Mouse (Mus musculus) embryonic facial prominence, embryonic 15.5 days (tissue): ENCODE results near the gene Olfr1260. TPM values are rescaled to one million over a fixed set of nuclear protein-coding genes. Genes with fewer than 3 reads are reported as not detected.

Experiments used
- ATAC-seq: fragments of 200-750 bp; cut with Nextera tagmentation; 2 replicates; pipeline ENCODE4 v1.8.0; 2017; ENCODE audit warnings: low read depth, moderate TSS enrichment; ENCODE audit not compliant: insufficient number of reproducible peaks, low FRiP score, low TSS enrichment
- H3K27ac ChIP-seq: fragments of 300-500 bp; sonication (generic); replicated peaks from 2 replicates; pipeline ENCODE4 v1.5.1; 2015; ENCODE audit warnings: mild to moderate bottlenecking, inconsistent platforms
- H3K27me3 ChIP-seq: fragments of 300-500 bp; sonication (generic); 2 replicates; pipeline ENCODE4 v1.6.1; 2015; ENCODE audit warnings: inconsistent platforms
- H3K36me3 ChIP-seq: fragments of 300-500 bp; sonication (generic); 2 replicates; pipeline ENCODE4 v1.6.1; 2015; ENCODE audit warnings: mild to moderate bottlenecking, inconsistent platforms
- H3K4me1 ChIP-seq: fragments of 300-500 bp; sonication (generic); 2 replicates; pipeline ENCODE4 v1.6.1; 2015; ENCODE audit warnings: inconsistent platforms
- H3K4me2 ChIP-seq: fragments of 300-500 bp; sonication (generic); replicated peaks from 2 replicates; pipeline ENCODE4 v1.6.1; 2015; ENCODE audit warnings: mild to moderate bottlenecking, inconsistent platforms
- H3K4me3 ChIP-seq: fragments of 300-500 bp; sonication (generic); replicated peaks from 2 replicates; pipeline ENCODE4 v1.5.1; 2015; ENCODE audit warnings: mild to moderate bottlenecking, inconsistent platforms
- H3K9ac ChIP-seq: fragments of 300-500 bp; sonication (generic); 2 replicates; pipeline ENCODE4 v1.6.1; 2015; ENCODE audit warnings: inconsistent platforms
- H3K9me3 ChIP-seq: fragments of 300-500 bp; sonication (generic); replicated peaks from 2 replicates; pipeline ENCODE4 v1.6.1; 2016; ENCODE audit warnings: inconsistent platforms
- WGBS: fragments of 180-500 bp; shearing (Covaris S2); methylation state at CpG from one replicate; pipeline ENCODE4 v1.1.7; 2015; 5-methylcytosine and 5-hydroxymethylcytosine counted together
- polyA plus RNA-seq: library from polyadenylated mRNA; unstranded; fragments of >200 nt; fragmentation: Nextera tagmentation; extraction: Ambion mirVana; gene quantifications from 2 replicates; pipeline ENCODE4 v1.2.1, GENCODE M21; 2015

Gene Olfr1260
- polyA plus RNA-seq, result not detected in 2 replicates

DNA sequence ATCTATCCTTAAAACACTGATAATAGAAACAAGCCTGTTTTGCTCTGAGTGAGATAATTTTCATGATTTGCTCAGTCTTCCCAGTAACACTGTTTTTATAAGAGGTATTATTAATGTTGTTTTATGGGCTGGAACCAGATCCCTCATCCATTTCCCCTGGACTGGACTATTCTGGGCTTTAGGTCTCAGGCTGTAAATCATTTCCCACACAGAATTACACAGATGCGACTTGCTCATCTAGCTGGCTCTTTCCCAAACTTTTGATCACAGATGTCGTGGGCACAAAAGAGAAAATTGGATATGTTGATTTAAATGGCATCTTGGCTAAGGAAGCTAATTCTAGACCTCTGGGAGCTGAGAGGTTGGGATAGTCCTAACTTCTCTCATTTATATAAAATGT is at the start of gene Olfr1260:
TSS of gene Olfr1260 (plus strand) at position 157 of the 400 bp plus-strand sequence.
- H3K9me3 ChIP-seq, result no peaks in the 10 kb centered on the region
- no peak for ATAC-seq
- WGBS, result 55% methylated on average over 2 of the region's 2 CpGs
- H3K36me3 ChIP-seq, result no peaks in the 10 kb centered on the region
- no peak within 1 kb of the TSS for H3K27ac ChIP-seq
- no peaks in the 10 kb centered on the region for H3K27me3 ChIP-seq
- no peak within 1 kb of the TSS for H3K4me2 ChIP-seq
- no peak within 1 kb of the TSS for H3K9ac ChIP-seq
- H3K4me3 ChIP-seq, result no peak within 1 kb of the TSS
- H3K4me1 ChIP-seq, result no peaks in the 10 kb centered on the region

DNA sequence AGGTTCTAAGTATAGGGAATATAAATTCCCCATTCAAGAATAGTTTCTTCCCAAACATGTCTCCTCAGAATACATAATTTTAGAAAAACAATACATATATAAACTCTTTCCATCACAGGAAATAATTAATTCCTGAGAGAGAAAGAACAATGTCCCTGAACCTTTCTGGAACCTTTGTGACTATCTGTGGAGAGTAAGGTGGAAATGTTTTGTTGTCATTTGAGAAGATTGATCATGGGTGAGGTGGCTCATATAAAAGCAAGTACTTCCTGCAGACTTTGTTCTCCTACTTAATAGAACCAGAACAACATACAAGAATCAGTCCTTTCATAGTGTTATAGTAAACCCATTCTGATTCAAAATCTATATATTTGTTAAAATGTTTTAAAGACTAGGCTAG is 47.1 kb upstream of the Olfr1260 start, which contains the start of gene Olfr1258:
TSS of gene Olfr1258 (plus strand) at position 301 of the 400 bp plus-strand sequence.
- no peaks in the 10 kb centered on the region for H3K36me3 ChIP-seq
- H3K4me2 ChIP-seq, result no peak within 1 kb of the TSS
- H3K9ac ChIP-seq, result no peak within 1 kb of the TSS
- no peaks in the 10 kb centered on the region for H3K4me1 ChIP-seq
- H3K4me3 ChIP-seq, result no peak within 1 kb of the TSS
- ATAC-seq, result no peak
- H3K27me3 ChIP-seq, result no peaks in the 10 kb centered on the region
- no peak within 1 kb of the TSS for H3K27ac ChIP-seq
- no peaks in the 10 kb centered on the region for H3K9me3 ChIP-seq

DNA sequence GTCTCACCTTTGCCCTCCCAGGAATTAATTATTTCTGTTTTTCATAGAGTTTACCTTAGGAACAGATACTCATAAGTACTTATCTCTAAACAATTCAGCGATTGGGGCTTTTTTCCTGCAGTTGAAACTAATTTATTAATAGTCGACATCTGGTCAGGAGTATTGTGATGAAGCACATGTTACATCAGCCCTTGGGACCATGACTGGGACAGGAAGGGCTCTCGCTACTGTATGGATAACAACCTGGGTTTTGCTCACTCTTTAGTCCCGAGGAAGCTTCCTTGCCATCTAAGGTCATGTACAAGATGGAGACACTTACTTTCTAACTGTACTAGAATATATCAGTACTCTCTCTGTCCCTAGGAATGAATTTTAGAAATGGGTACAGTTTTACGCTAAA is 25.6 kb upstream of the Olfr1260 start, which contains the start of gene Olfr1259:
TSS of gene Olfr1259 (minus strand) at position 101 of the 400 bp plus-strand sequence.
- Histone ChIP-seq H3K4me3 (no peak within 1 kb of the TSS), H3K27me3 (no peaks in the 10 kb centered on the region), H3K4me1 (no peaks in the 10 kb centered on the region), H3K9ac (no peak within 1 kb of the TSS), H3K9me3 (no peaks in the 10 kb centered on the region), H3K36me3 (no peaks in the 10 kb centered on the region), H3K4me2 (no peak within 1 kb of the TSS), H3K27ac (no peak within 1 kb of the TSS)
- 77% methylated on average over 5 of the region's 5 CpGs for WGBS
- no peak for ATAC-seq

DNA sequence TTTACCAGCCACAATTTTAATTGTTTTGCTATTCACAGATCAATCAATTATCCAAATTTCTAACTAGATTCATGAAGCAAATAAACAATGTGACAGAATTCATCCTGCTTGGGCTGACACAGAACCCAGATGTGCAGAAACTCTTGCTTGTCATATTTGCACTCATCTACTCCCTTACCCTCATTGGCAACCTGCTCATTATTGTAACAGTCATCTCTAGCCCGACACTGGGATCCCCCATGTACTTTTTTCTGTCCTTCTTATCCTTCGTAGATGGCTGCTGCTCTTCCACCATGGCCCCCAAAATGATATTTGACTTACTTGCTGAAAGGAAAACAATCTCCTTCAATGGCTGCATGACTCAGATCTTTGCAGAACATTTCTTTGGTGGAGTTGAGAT is 3.6 kb downstream of the Olfr1260 start:
- no peak for ATAC-seq
- no peaks in the 10 kb centered on the region for H3K9me3 ChIP-seq
- no peak overlapping the region for H3K9ac ChIP-seq
- H3K27me3 ChIP-seq, result no peaks in the 10 kb centered on the region
- H3K4me3 ChIP-seq, result no peak overlapping the region
- 89% methylated on average over 2 of the region's 2 CpGs for WGBS
- H3K27ac ChIP-seq, result no peak overlapping the region
- H3K4me1 ChIP-seq, result no peaks in the 10 kb centered on the region
- H3K4me2 ChIP-seq, result no peak overlapping the region
- no peaks in the 10 kb centered on the region for H3K36me3 ChIP-seq

DNA sequence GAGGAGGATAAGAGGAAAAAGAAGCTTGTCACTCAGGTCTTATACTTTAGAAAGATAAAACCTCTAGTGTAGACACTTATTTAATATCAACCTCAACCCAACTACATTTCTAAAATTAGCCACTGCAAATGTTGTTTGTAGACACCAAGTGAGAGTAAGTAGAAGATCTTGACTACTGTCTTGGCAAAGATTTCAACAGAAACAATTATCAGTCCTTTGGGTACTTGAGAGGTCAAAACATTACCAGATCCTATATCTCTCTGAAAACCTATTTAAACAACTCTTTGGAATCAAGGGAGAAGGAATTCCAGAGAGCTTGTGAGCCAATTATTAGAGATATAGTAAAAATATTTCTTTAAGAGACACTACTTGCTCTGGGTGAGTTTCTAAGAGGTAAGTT is 16.8 kb downstream of the Olfr1260 start, which contains the start of gene Olfr1261:
TSS of gene Olfr1261 (plus strand) at position 301 of the 400 bp plus-strand sequence.
- Histone ChIP-seq H3K27me3 (no peaks in the 10 kb centered on the region), H3K9me3 (no peaks in the 10 kb centered on the region), H3K4me2 (no peak within 1 kb of the TSS), H3K27ac (no peak within 1 kb of the TSS), H3K4me3 (no peak within 1 kb of the TSS), H3K36me3 (no peaks in the 10 kb centered on the region), H3K9ac (no peak within 1 kb of the TSS), H3K4me1 (no peaks in the 10 kb centered on the region)
- no peak for ATAC-seq

DNA sequence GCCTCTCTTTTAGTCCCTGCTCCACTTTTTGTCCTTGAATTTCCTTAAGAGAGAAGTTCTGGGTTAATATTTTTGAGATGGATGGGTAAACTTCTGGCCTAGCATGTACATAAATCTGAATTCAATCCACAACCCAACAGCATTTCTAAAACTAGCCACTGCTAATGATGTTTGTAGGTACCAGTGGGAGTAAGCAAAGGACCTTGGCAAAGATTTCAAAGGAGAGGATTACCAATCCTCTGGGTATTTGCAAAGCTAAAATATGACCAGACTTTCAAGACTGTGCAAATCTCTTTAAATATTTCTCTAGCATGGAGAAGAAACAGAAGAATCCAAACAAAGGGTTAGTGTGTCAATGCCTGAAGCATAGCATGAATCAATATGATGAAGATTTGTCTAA is 25.7 kb downstream of the Olfr1260 start, which contains the start of gene Olfr1262:
TSS of gene Olfr1262 (plus strand) at position 301 of the 400 bp plus-strand sequence.
- Histone ChIP-seq H3K36me3 (no peaks in the 10 kb centered on the region), H3K4me1 (no peaks in the 10 kb centered on the region), H3K9ac (no peak within 1 kb of the TSS), H3K4me3 (no peak within 1 kb of the TSS), H3K9me3 (no peaks in the 10 kb centered on the region), H3K27me3 (no peaks in the 10 kb centered on the region), H3K27ac (no peak within 1 kb of the TSS), H3K4me2 (no peak within 1 kb of the TSS)
- no peak for ATAC-seq

DNA sequence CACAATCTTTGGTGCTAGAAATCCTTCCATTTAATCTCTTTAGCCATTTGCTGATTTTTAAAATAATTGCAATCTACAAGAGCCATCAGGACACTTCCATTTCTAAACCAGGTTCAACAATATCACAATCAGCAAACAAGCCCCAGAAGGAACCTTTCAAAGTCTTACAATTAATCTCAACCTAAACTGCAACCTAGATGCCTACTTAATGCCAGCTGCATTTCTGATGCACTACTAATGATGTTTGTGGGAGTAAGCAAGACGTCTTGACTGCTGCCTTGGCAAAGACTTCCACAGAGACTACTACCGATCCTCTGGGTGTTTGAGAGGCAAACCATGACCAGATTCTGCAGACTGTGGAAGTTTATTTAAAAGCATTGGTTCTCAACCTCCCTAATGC is 37.7 kb downstream of the Olfr1260 start, which contains the start of gene Olfr1263:
TSS of gene Olfr1263 (plus strand) at position 301 of the 400 bp plus-strand sequence.
- 74% methylated on average over 2 of the region's 2 CpGs for WGBS
- no peak within 1 kb of the TSS for H3K27ac ChIP-seq
- no peak within 1 kb of the TSS for H3K9ac ChIP-seq

DNA sequence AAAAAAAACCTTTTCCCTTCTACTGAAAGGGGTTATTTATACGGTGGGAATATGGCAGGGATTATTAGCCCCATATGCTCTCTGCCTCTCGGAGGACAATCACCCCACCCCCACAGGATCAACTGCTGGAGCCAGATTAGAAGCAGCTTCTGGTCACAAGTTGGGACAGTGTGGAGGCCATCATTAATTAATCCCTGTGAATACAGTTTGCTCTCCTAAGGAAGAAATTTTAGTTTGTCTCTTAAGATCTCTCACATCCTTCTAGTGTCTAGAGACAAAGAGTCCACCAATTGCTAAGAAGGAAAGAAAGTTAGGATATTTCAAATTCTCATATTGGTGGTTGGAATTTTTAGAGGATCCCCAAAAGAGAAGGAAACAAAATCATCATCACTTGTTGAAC is 51.3 kb downstream of the Olfr1260 start, which contains the start of gene Olfr1264:
TSS of gene Olfr1264 (minus strand) at position 101 of the 400 bp plus-strand sequence.
- no peaks in the 10 kb centered on the region for H3K9me3 ChIP-seq
- H3K4me2 ChIP-seq, result no peak within 1 kb of the TSS
- no peak for ATAC-seq
- H3K27ac ChIP-seq, result no peak within 1 kb of the TSS
- no peak within 1 kb of the TSS for H3K9ac ChIP-seq
- WGBS, result 23% methylated on average over 2 of the region's 2 CpGs
- H3K4me1 ChIP-seq, result no peaks in the 10 kb centered on the region
- no peak within 1 kb of the TSS for H3K4me3 ChIP-seq
- no peaks in the 10 kb centered on the region for H3K27me3 ChIP-seq
- no peaks in the 10 kb centered on the region for H3K36me3 ChIP-seq

More for the DNA sequence above, 37.7 kb downstream of the Olfr1260 start, which contains the start of gene Olfr1263:
- Histone ChIP-seq H3K27me3 (no peaks in the 10 kb centered on the region), H3K4me1 (no peaks in the 10 kb centered on the region), H3K4me3 (no peak within 1 kb of the TSS), H3K4me2 (no peak within 1 kb of the TSS), H3K9me3 (no peaks in the 10 kb centered on the region), H3K36me3 (no peaks in the 10 kb centered on the region)
- no peak for ATAC-seq

Other genes starting within 250 kb of the Olfr1260 start
- not detected in 2 replicates for gene Olfr1252, start 249.3 kb upstream of the Olfr1260 start, polyA plus RNA-seq
- gene Olfr1253, start 217.2 kb upstream of the Olfr1260 start, polyA plus RNA-seq, result not detected in 2 replicates
- gene Olfr1254, start 180.7 kb upstream of the Olfr1260 start, polyA plus RNA-seq, result not detected in 2 replicates
- not detected in 2 replicates for gene Olfr1255, start 162.3 kb upstream of the Olfr1260 start, polyA plus RNA-seq
- not detected in 2 replicates for gene Olfr1256, start 132.8 kb upstream of the Olfr1260 start, polyA plus RNA-seq
- 0.12 TPM in 1 of 2 replicates, not detected in the other for gene Olfr48, start 126.1 kb upstream of the Olfr1260 start, polyA plus RNA-seq
- not detected in 2 replicates for gene Olfr1257, start 95.9 kb upstream of the Olfr1260 start, polyA plus RNA-seq
- gene Olfr1258, start 47.0 kb upstream of the Olfr1260 start, polyA plus RNA-seq, result 0.11 TPM in 1 of 2 replicates, not detected in the other
- 0.04 TPM in 1 of 2 replicates, not detected in the other for gene Olfr1259, start 25.7 kb upstream of the Olfr1260 start, polyA plus RNA-seq
- not detected in 2 replicates for gene Olfr1261, start 16.9 kb downstream of the Olfr1260 start, polyA plus RNA-seq
- not detected in 2 replicates for gene Olfr1262, start 25.8 kb downstream of the Olfr1260 start, polyA plus RNA-seq
- not detected in 2 replicates for gene Olfr1263, start 37.8 kb downstream of the Olfr1260 start, polyA plus RNA-seq
- gene Olfr1264, start 51.2 kb downstream of the Olfr1260 start, polyA plus RNA-seq, result 0.08 and 0.23 TPM in 2 replicates
- not detected in 2 replicates for gene Olfr1265, start 61.0 kb downstream of the Olfr1260 start, polyA plus RNA-seq
- 0.12 TPM in 1 of 2 replicates, not detected in the other for gene Olfr140, start 89.3 kb downstream of the Olfr1260 start, polyA plus RNA-seq
- not detected in 2 replicates for gene Olfr1269, start 147.1 kb downstream of the Olfr1260 start, polyA plus RNA-seq
- 0.17 and 0.67 TPM in 2 replicates for gene Olfr32, start 168.0 kb downstream of the Olfr1260 start, polyA plus RNA-seq
- 0.04 TPM in 1 of 2 replicates, not detected in the other for gene Olfr1270, start 178.8 kb downstream of the Olfr1260 start, polyA plus RNA-seq